Mouse (Mus musculus) adrenal gland, adult 18-20 months (tissue): ENCODE data around the gene Fbxo31. TPM values are rescaled to one million over a fixed set of nuclear protein-coding genes. Genes with fewer than 3 reads are reported as not detected.

ENCODE experiments used
- DNase-seq, 2 experiments: peaks; one replicate each; pipeline ENCODE4 v3.0.0; 2021 to 2022; ENCODE audit warnings: low spot score in 2 of 2
- total RNA-seq, 2 experiments: library from RNA; stranded (reverse); gene quantifications; 1 replicate in 1 of 2; 2 replicates in 1 of 2; pipeline ENCODE4 v1.2.3; 2021

Gene Fbxo31
- total RNA-seq, 2 experiments from 2014 or later, result 33.6 to 45.0 TPM

DNA sequence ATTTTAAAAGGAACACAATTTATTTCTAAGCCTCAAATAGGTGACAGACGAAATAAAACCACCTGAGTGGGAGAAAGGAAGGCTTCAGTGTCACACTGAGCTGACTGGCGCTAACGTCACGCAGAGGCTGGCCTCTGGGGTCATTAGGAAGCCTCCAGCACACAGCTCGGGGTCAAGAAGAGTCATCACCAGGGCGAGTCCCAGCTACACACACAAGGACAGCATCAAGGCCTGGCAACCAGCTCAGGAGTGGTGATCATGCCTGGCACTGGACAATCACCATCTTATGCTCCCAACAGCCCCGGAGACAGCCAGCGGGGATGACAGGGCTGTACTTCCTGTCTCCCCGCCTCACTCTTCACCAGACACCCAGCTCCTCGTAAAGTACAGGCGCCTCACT, 20.9 kb downstream of the Fbxo31 start:
- no peak for DNase-seq

GRCm38 (mm10) chr8:121553831-121554475, 24.7 kb downstream of the Fbxo31 start:
- no peak for DNase-seq

- DNase-seq, result no peak
Observed at GRCm38 (mm10) chr8:121552506-121552905, 26.1 kb downstream of the Fbxo31 start.

GRCm38 (mm10) chr8:121551065-121551985, 27.3 kb downstream of the Fbxo31 start:
- no peak for DNase-seq

- DNase-seq, result no peak
Observed at GRCm38 (mm10) chr8:121550056-121550455, 28.6 kb downstream of the Fbxo31 start.

- DNase-seq, result peak; percentile 69 to 71
Observed at GRCm38 (mm10) chr8:121547132-121547531, 31.5 kb downstream of the Fbxo31 start.

DNA sequence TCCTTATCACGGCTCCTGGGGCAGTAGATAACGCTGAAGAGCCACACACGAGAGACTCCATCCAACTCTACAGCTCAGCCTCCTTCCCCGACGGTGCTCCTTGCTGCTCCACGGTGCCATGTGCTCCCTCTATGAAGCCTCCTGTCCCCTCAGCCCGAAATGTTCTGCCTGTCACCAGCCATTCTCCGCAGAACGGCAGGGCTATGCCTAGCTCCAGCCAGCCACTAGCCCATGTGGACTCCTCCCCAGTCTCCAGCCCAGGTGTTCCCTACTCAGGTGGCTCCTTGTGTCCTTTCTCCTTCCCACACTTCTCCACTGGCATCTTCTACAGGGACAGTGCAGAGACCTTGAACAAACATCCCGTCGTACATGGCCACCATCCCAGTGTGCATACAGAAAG, 33.7 kb downstream of the Fbxo31 start:
- no peak for DNase-seq

DNA sequence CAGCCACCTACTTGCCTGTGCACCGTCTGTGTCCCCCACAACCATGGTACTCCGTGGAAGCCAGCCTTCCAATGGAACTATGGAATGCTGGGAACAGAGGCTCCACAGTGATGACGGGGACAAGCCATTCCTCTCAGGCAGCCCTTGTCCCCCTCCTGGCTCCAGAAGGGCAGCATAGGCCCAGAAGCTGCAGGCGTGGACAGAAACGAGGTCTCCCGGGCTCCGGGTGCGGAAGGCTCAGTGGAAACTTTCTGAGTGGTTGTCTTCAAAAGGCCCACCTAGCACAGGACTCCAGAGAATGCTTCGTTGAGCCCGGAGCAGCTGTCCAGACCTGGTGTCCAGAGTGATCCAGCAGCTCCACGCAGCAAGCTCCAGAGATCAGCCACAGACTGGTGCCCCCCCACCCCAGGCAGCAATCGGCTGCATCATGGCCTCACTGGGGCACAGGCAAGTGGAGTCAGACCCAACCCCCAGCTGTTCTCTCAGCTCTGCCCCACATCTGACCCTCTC, 34.3 kb downstream of the Fbxo31 start, which contains the start of gene 1700018B08Rik:
Gene 1700018B08Rik, minus strand, starts transcription at position 45 of the 510 bp plus-strand sequence.
- DNase-seq, result no peak

DNA sequence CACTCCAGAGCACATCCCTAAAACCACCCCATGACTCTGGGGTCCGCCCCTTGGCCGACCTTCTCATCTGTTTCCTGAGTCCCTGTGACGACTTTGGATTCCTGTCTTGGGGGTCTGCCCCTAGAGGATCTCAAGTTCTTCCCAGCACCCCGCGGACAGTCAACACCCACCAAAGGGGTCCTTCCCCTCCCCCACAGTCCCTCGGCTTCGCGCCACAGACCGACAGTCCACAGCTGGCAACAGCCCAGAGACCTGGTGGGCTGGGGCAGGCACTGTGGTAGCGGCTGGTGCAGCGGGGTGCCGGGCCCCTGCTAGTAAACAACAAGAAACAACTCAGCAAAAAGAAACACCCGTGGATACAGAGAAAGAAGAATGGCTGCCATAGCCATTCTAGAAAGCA, 35.7 kb downstream of the Fbxo31 start:
- DNase-seq, result no peak

DNA sequence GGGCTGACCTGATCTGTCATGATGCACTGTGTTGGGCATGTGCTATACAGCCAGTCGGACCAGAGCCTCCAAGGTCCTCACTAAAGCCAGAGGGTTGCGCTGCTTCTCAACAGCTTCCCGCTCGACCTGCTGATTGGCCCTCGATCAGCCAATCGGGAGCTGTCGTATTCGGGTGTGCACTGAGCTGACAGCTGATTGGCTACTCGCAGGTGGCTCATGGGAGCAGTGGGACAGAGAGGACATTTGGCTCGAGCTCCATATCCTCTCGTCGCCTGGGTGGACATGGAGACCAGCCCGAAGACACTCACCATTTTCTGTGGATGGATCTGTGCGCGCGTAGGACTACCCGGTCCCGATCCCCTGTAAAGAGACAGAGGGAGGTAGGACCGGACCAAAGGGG, 36.7 kb downstream of the Fbxo31 start:
- no peak for DNase-seq

DNA sequence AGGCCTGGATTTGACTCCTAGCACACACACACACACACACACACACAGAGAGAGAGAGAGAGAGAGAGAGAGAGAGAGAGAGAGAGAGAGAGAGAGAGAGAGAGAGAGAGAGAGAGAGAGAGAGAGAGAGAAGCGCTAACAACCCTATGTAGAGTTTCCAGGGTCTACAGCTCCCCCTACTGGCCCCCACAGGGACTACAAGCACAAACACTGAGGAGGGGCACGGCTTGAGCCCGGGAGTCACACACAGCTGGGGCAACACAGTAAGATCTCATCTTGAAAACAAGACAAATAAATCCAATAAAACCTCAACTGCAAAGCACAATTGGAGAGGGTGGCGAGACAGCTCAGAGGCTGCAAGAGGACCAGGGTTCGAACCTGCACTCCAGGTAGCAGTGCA, 46.2 kb downstream of the Fbxo31 start:
- DNase-seq, result peak in 1 of 2 experiments; percentile 30

DNA sequence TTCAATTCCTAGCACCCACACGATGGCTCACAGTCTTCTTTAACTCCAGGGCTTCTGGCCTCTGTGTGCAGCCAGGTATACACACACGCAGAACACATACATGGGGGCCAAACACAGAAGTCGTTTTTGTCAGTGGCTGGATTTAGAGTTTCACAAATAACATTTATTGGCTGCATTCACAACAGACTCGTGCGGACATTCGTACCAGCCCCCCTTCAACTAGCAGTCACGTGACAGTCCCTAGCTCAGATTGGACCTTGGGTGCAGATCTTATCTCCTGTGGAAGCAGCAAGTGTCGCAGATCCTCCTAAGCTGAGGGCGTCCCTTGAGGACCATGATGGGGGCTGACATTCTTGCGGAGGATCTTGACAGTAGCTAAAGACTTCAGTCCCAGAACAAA, 48.0 kb downstream of the Fbxo31 start:
- no peak for DNase-seq

GRCm38 (mm10) chr8:121528790-121529189, 49.8 kb downstream of the Fbxo31 start:
- DNase-seq, result no peak

DNA sequence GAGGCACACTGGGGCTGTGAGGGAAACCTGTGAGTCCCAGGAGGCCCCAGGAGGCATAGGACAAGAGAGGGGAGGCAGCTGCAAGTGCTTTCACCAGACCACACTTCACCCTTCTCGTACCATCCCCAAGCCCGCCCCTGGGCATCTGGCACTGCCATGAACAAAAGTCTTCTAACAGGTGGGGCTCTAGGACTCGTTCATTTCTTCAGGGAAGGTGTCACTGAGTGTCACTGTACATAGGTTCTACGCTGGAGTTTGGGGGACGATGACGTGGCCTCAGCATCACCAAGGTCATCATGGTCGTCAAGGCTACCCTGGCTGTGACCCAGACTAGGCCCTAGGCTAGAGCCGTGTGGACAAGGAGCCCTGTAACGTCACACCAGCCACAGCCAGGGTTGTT, 50.9 kb downstream of the Fbxo31 start:
- no peak for DNase-seq

DNA sequence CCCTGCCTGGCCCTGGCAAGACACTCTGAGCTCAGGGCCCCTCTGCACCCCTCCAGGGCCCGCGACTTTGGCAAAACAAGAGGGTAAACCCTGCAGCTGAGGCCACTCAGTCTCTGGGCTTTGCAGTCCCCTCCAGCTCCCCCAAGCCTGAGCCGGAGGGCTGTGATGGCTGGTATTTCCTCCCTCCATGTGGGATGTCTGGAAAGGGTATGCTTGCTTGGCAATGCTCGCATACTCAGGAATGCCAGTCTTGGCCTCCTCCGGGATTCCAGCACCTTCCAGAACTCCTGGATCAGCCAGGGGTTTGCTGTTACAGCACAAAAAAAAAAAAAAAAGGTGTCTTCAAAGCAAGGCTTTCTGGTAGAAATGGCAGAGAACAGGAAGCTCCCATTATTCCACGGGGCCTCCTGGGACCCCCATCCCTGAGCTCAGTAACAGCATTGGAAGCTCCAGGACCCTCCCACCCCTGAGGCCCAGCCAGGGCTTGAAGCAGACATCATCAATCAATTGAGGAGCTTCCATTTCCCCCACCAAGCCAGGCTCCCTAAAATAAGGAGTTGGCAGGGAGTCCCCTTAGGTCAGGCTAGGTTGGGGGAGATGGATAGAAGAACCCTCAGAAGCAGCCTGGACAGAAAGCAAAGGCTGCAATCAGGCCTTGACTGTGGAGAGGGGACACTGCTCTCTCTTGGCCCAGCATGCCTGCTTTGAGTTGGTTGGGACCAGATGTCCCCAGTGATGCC, 51.6 kb downstream of the Fbxo31 start:
- no peak for DNase-seq

DNA sequence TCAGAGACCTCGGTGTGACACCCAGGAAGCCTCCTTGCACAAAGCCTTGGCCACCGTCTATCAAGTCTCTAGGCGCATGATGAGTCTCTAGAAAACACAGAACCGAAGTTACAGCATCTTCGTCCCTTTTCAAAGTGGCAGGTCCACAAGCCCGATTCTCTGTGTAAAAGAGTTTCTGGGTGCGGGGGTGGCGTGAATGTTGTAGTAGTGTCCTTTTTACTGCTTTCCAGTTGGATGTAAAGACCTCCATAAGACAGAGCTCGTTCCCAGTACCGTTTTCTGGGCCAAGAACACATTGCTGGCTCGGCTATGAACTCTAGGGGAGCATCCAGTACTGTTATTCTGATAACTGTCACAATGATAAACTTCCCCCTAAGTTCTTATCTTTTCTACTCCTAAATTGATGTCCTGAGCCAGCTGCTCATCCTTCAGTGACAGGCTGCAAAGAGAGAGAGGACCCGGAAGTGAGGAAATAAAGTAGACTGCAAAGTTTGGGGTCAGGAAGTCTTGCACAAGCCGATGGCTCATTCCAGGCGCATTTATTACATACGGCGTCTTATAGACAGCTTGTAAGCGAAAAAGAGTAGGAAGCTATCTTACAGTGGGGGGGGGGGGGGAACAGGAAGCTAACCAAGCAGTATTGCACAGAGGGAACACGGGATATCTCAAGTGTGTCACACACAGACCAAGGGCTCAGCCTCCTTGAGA, 53.3 kb downstream of the Fbxo31 start:
- DNase-seq, result no peak

GRCm38 (mm10) chr8:121513429-121513828, 65.2 kb downstream of the Fbxo31 start:
- peak; percentile 85 to 89 for DNase-seq

- DNase-seq, result no peak
Observed at GRCm38 (mm10) chr8:121511751-121512150, 66.9 kb downstream of the Fbxo31 start.
